Mouse (Mus musculus): ENCODE results near the gene Usp54. TPM values are rescaled to one million over a fixed set of nuclear protein-coding genes. Genes with fewer than 3 reads are reported as not detected.
"Not testable (repeated sequence)": the region's sequence is repeated elsewhere in the genome, so short reads cannot be mapped to it uniquely, and the experiment has no call there.

Gene Usp54
- total RNA-seq, 2 experiments from 2014 or later, result 29.7 to 35.7 TPM

- peak in 1 of 2 experiments; percentile 25 for DNase-seq (ENCODE audit: low spot score in 2 of 2)
- intact Hi-C loops (cut with DNase I), result loop anchor here (5.0 kb wide), 1 partner anchor 45 kb away; no protein-coding TSS in a partner anchor
These were observed 19.0 kb downstream of the Usp54 start for GRCm38 (mm10) chr14:20621903-20622302.

DNA sequence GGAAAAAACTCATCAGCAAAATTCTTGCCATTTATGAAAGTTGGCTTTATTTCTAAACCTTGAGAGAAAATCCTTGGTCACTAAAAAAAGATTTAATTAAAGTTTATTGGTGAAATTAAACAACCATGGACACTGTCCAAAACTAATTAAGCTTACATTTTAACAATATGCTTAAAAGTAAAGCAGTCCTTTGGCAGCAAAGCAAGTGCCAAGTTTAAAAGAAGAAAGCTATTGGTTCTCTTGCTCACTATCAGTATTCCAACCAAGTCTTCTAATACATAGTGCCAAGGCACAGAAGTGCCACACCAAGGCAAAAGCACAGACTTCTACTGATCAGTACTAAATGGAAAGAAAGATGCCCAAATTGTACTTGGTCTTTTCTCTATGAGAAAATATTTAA is 21.7 kb downstream of the Usp54 start:
- peak in 1 of 2 experiments; percentile 27 for DNase-seq (ENCODE audit: low spot score in 2 of 2)
- intact Hi-C loops (cut with DNase I), result no loop called here

- peak in 1 of 2 experiments; percentile 16 for DNase-seq (ENCODE audit: low spot score in 2 of 2)
- intact Hi-C loops (cut with DNase I), result no loop called here
These were observed 22.7 kb downstream of the Usp54 start for GRCm38 (mm10) chr14:20618211-20618610.

GRCm38 (mm10) chr14:20616421-20616820 is 24.4 kb downstream of the Usp54 start:
- peak in 1 of 2 experiments; percentile 13 for DNase-seq (ENCODE audit: low spot score in 2 of 2)
- intact Hi-C loops (cut with DNase I), result no loop called here

DNA sequence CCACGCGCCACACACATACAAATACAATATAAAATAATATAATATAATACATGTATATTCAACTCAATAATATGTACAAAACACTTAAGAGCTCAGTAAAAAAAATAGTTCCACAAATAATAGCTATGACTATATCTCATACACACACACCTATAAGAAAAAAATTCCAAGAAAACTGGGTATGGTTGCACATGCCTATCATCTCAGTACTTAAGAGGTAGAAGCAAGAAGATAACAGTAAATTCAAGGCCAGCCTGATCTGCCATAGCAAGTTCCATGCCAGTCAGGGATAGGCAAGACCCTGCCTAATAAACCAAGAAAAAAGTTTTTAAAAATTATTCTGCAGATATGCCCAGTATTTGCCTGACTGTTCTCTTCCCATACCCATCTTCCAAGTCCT is 25.8 kb downstream of the Usp54 start:
- intact Hi-C loops (cut with DNase I), result no loop called here
- DNase-seq (ENCODE audit: low spot score in 2 of 2), result no peak

DNA sequence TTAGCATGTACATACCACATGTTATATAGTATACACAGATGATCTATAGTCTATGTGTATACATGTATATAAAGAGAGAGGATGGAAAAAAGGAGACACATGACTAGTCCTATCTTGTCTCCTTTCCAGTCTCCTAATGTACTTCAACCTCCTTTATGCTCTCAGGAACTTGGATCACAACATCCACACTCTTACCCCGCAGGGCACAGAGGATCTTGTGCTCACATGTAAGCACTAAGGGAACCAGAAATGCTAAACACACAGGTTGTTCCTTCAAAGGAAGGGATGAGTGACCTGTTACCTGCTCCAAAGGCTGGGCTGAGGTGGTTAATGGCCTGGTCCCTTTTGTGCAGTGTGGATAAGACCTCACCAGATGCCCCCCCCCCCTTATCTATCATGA is 28.0 kb downstream of the Usp54 start:
- DNase-seq (ENCODE audit: low spot score in 2 of 2), result no peak
- intact Hi-C loops (cut with DNase I), result no loop called here

- intact Hi-C loops (cut with DNase I), result no loop called here
- peak in 1 of 2 experiments; percentile 9 for DNase-seq (ENCODE audit: low spot score in 2 of 2)
These were observed 30.7 kb downstream of the Usp54 start for GRCm38 (mm10) chr14:20610146-20610545.

GRCm38 (mm10) chr14:20609519-20609918 is 31.3 kb downstream of the Usp54 start:
- DNase-seq (ENCODE audit: low spot score in 2 of 2), result no peak
- intact Hi-C loops (cut with DNase I), result no loop called here

- peak in 1 of 2 experiments; percentile 26 for DNase-seq (ENCODE audit: low spot score in 2 of 2)
- intact Hi-C loops (cut with DNase I), result no loop called here
These were observed 33.3 kb downstream of the Usp54 start for GRCm38 (mm10) chr14:20607396-20608126.

DNA sequence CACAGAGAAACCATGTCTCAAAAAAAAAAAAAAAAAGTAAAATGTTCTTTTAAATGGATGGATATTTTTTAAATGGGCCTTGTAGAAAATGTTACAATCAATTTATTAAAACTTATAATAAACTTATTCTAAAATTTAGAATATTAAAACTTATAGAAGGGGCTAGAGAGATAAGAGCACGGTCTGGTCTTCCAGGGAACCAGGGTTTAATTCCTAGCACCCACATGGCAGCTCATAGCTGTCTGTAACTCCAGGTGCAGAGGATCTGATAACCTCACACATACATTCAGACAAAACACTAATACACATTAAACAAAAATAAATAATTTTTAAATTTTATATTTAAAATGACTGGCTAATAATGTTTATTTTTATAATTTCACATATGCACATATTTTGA is 39.6 kb downstream of the Usp54 start:
- intact Hi-C loops (cut with DNase I), result no loop called here
- DNase-seq (ENCODE audit: low spot score in 2 of 2), result no peak

GRCm38 (mm10) chr14:20600203-20600602 is 40.7 kb downstream of the Usp54 start:
- no peak for DNase-seq (ENCODE audit: low spot score in 2 of 2)
- intact Hi-C loops (cut with DNase I), result no loop called here

DNA sequence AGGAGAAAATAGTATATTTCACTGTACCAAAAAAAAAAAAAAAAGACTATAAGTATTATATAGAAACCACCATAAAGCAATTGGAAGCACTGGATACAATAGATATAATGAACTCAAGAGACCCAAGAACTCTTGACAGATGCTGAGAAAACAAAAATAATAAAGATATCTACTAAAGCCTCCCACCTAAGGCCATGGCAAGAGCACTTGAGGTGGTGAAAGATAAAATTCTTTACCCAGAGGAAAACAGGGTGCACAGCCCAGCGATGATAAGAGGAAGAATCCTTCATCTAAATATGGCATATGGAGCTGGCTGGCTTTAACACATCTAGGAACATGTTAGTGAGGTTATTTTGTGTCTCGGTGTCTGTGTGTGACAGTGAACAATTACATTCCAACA is 41.3 kb downstream of the Usp54 start:
- intact Hi-C loops (cut with DNase I), result no loop called here
- no peak for DNase-seq (ENCODE audit: low spot score in 2 of 2)

DNA sequence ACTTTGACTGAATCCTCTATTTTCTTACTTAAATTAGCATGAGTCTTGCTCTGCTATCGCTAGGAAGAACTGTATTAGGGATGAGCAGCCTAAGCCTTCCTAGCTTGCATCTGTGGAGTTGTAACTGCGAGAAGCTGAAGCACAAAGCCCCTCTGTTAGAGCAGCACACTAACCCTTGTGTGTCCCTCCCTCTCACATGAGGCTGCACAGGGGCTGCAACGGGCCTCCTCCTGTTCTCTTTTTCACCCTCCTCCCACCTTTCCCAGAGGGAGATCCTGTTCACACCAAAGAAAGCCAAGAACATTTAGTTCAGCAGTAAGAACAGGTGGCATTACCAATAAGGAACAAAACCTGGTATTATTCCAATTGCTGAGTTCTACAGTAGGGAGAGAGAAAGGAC is 45.1 kb downstream of the Usp54 start:
- peak; percentile 52 to 92 for DNase-seq (ENCODE audit: low spot score in 2 of 2)
- intact Hi-C loops (cut with DNase I), result no loop called here

DNA sequence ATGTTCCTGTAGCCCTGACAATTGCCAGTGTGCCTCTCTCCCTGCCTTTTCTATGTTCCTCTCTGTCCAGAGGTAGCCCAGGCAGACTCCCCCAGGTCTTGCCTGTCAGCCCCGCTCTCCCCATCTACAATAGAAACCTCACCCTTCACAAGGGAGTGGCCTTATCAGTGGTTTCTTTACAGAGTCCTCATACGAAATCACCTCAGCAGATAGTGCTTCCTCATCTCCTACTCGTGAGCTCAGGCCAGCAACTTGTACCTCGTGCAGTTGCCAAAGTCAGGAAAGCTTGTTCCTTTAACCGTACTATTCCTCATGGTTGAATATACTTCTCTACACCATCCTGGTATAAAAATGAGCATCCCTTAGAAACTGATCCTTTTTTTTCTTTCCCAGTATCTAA is 53.4 kb downstream of the Usp54 start:
- intact Hi-C loops (cut with DNase I), result no loop called here
- no peak for DNase-seq (ENCODE audit: low spot score in 2 of 2)

DNA sequence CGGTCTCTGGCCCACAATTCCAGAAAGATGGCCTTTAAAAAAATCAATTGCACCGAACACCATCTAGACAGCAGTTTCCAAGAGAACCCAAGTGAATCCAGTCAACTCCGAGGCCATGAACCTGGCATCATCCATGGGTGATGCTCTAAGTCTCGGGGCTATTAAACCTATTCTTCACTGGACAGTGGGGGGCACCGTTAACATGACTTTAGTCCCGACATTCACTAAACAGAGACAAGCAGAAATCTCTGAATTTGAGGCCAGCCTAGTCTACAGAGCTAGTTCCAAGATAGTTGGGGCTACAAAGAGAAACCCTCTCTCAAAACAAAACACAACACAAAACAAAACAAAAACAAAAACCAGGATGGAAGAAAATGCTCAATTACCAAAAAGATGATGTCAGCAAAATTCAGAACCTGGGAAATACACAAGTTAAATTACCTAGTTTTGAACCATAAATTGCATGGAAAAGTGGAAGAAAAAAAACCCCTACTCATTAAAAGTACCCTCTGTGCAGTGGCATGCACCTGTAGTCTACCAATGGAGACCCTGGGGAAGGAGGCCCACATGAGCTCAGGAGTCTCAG is 61.9 kb downstream of the Usp54 start:
- intact Hi-C loops (cut with DNase I), result loop anchor here (5.0 kb wide), 1 partner anchor 43 kb away; no protein-coding TSS in a partner anchor
- DNase-seq (ENCODE audit: low spot score in 2 of 2), result no peak

DNA sequence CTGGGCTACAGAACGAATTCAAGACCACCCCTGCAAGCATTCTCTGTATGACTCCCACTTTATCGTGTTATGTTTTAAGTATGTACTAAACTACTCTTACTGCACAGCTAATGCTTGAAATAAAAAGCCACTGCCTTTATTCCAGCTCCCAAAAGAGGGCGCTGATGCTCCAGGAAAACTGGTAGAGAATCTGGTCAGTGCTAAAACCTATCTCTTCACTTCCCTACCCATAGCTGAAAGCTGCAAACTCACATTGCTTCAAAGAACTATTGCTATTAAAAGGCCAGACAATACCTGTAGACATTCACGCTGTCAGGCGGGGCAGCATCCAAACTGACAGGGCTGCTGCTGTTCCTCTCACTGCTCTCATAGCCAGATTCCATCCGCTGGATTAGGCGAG is 64.7 kb downstream of the Usp54 start:
- intact Hi-C loops (cut with DNase I), result loop anchor here (1.0 to 5.0 kb wide), 2 partner anchors 46 to 85 kb away; no protein-coding TSS in a partner anchor
- DNase-seq (ENCODE audit: low spot score in 2 of 2), result peak; percentile 85 to 86

DNA sequence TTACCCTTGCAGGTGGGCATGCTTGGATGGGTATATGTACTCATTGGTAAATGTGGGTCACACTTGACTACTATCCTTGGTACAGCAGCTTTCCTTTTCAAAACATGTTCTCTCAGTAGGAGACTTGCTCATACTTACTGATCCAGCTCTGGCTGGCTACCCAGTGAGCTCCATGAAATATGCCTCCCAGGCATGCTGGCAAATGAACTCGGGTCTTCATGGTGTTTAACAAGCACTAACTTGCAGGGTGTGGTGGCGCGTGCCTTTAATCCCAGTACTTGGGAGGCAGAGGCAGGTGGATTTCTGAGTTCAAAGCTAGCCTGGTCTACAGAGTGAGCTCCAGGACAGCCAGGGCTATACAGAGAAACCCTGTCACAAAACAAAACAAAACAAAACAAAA is 67.7 kb downstream of the Usp54 start:
- not testable (repeated sequence) for DNase-seq (ENCODE audit: low spot score in 2 of 2)

DNA sequence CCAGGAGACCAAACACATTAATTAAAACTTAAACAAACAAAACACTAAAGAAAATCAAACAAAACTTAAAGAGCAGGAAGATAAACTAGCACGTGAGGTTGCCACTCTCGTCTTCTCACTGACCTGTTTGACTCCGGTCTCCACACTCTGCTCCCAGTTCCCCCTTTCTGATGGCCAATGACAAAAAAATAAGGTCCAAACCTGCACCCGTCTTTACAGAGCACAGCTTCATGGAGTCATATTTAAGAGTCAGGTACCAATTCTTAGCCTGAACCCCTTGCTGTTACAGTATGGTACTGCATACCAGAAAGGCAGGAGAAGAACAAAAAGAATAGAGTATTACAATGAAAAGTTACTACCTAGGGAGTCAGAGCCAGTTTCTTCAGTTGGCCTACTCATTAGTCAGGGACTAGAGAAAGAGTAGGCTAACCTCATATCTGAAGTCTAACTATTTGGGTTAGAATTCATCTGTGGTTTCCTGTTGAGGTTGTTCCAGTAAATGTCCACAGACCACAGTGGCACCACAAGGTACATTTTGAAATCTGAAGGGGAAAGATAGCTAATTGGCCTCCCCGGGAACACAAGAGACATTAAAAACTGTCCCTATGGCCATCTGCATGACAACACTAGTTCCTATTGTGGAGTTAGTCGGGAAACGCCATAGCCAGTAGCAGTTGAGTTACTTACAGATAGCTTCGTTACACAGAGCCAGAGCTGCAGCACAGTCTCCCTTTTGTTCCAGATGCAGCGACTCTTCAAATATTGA is 75.4 kb downstream of the Usp54 start:
- DNase-seq (ENCODE audit: low spot score in 2 of 2), result no peak
- intact Hi-C loops (cut with DNase I), result no loop called here

More for the DNA sequence above, 67.7 kb downstream of the Usp54 start:
- intact Hi-C loops (cut with DNase I), result not testable (repeated sequence)

- intact Hi-C loops (cut with DNase I), result no loop called here
- DNase-seq (ENCODE audit: low spot score in 2 of 2), result no peak
These were observed 76.2 kb downstream of the Usp54 start for GRCm38 (mm10) chr14:20564692-20565091.

DNA sequence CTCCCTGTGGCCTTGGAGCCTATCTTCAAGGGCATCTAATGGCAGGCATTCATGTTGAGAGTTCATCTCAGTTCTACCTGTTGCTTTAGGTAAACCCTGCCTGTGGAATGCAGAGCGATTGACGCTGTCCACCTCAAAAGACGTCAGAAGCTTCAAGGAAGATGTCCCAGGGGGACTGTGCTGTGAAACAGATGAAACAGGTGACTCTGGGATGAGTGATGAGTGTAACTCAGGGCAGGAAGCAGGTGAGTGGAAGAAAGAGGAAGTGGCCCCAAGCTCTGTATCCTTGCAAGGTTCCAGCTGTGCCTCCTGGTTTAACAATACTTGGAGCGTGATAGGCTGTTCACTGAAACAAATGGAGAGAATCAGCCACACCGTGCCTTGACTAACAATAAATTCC is 79.0 kb downstream of the Usp54 start:
- DNase-seq (ENCODE audit: low spot score in 2 of 2), result no peak
- intact Hi-C loops (cut with DNase I), result no loop called here

Measured in left cerebral cortex, postnatal 14 days (tissue).